Mouse (Mus musculus) testis, adult 2 months (tissue): ENCODE data around the gene Fkbp8.

Source experiments
- CTCF ChIP-seq: fragments of 200-500 bp; IDR thresholded peaks from 2 replicates; pipeline ENCODE4 v1.5.1; 2012; ENCODE audit warnings: low read depth, mild to moderate bottlenecking, inconsistent platforms, low read length, moderate library complexity; ENCODE audit not compliant: control insufficient read depth, insufficient read depth, insufficient replicate concordance
- POLR2A ChIP-seq: fragments of 200-500 bp; IDR thresholded peaks from 2 replicates; pipeline ENCODE4 v1.6.1; 2012; ENCODE audit warnings: low read depth, mild to moderate bottlenecking, inconsistent platforms, low read length, moderate library complexity; ENCODE audit not compliant: control insufficient read depth

DNA sequence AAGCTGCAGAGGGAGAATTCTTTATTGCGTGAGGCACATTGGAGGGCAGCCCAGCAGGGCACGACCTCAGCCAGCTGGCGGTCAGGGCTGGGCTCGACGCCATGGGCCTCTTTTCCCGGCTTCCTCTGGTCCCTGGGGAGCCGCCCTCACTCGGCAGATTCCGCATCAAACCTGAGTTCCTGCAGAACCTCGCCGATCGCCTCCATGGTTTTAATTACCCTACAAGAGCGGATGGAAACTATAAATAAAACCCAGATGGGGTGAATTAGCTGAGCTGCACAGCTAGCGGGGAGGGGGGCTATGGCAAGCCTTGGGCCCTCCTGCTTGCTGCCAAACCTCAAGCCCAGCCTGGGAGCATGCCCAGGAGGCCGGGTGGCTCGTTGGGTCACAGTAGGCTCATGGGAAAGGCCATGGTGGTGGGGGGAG lies 23.2 kb upstream of the Fkbp8 start:
- TF ChIP-seq POLR2A (no peak), CTCF (no peak)
